Mouse (Mus musculus): ENCODE results near the gene Pcbp2. TPM values are rescaled to one million over a fixed set of nuclear protein-coding genes. Genes with fewer than 3 reads are reported as not detected.

Gene Pcbp2
- 298 and 302 TPM in 2 replicates for polyA plus RNA-seq (2014; fragmentation: Nextera tagmentation; extraction: Ambion mirVana)

DNA sequence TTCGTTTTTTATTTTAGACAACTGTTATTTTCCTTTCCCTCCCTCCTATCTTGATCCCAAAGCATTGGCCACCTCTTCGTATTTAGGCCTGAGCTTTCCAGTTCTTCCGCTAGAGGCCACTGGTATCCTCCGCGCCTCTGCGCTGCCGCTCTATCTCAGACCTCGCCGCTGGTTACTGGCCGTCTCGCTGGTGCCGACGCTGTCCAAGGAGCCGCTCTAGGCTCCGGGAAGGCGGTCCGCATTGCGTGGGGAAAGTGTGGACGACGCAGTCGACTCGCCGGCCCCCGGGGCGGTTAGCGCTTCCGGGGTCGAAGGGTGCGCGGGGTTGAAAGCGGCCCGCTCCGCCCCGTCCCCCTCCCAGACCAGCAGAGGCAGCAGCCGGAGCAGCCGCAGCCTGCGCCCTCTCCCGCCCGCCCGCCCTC, at the start of gene Pcbp2:
Gene Pcbp2, plus strand, starts transcription at position 357 of the 422 bp plus-strand sequence.
- Histone ChIP-seq H3K4me1 (ENCODE audit: control insufficient read depth, insufficient read depth, low read length) (peaks cover 8% of the 10 kb centered on the region; the same call in 1 of the 2 replicates), H3K27ac (ENCODE audit: low read length) (peak within 1 kb of the TSS; percentile 98), H3K9me3 (ENCODE audit: control insufficient read depth, low read depth, low read length) (no peaks in the 10 kb centered on the region), H3K9ac (replicated peaks; ENCODE audit: low read depth, low read length) (peak within 1 kb of the TSS; percentile 81), H3K27me3 (ENCODE audit: control insufficient read depth, insufficient read depth, low read length) (no peaks in the 10 kb centered on the region), H3K36me3 (ENCODE audit: control insufficient read depth, insufficient read depth, low read length) (peaks cover 18% of the 10 kb centered on the region), H3K4me3 (ENCODE audit: low read depth, low read length) (peak within 1 kb of the TSS; percentile 70), H3K4me2 (replicated peaks; ENCODE audit: low read depth, low read length) (peak within 1 kb of the TSS; percentile 77)
- WGBS, result under 1% methylated on average over 36 of the region's 40 CpGs
- ATAC-seq (ENCODE audit: insufficient number of reproducible peaks, insufficient read depth, low FRiP score, low read depth), result peak; percentile 100

- whole genome bisulfite sequencing, result 48% methylated on average over 1 of the region's 1 CpGs
- no peak overlapping the region for H3K4me3 ChIP-seq (ENCODE audit: low read depth, low read length)
- H3K27me3 ChIP-seq (ENCODE audit: control insufficient read depth, insufficient read depth, low read length), result no peaks in the 10 kb centered on the region
- no peaks in the 10 kb centered on the region for H3K4me1 ChIP-seq (ENCODE audit: control insufficient read depth, insufficient read depth, low read length)
- no peak for ATAC-seq (ENCODE audit: insufficient number of reproducible peaks, insufficient read depth, low FRiP score, low read depth)
- H3K9me3 ChIP-seq (ENCODE audit: control insufficient read depth, low read depth, low read length), result no peaks in the 10 kb centered on the region
- no peak overlapping the region for H3K4me2 ChIP-seq (replicated peaks; ENCODE audit: low read depth, low read length)
- peaks cover 10% of the 10 kb centered on the region for H3K36me3 ChIP-seq (ENCODE audit: control insufficient read depth, insufficient read depth, low read length)
- no peak overlapping the region for H3K9ac ChIP-seq (replicated peaks; ENCODE audit: low read depth, low read length)
- H3K27ac ChIP-seq (ENCODE audit: low read length), result no peak overlapping the region
Measured at GRCm38 (mm10) chr15:102420986-102421385, 49.4 kb upstream of the Pcbp2 start.

- WGBS, result 49% methylated on average over 3 of the region's 3 CpGs
- H3K27ac ChIP-seq (ENCODE audit: low read length), result no peak overlapping the region
- H3K9me3 ChIP-seq (ENCODE audit: control insufficient read depth, low read depth, low read length), result no peaks in the 10 kb centered on the region
- H3K4me2 ChIP-seq (replicated peaks; ENCODE audit: low read depth, low read length), result no peak overlapping the region
- H3K4me3 ChIP-seq (ENCODE audit: low read depth, low read length), result no peak overlapping the region
- no peaks in the 10 kb centered on the region for H3K4me1 ChIP-seq (ENCODE audit: control insufficient read depth, insufficient read depth, low read length)
- no peaks in the 10 kb centered on the region for H3K27me3 ChIP-seq (ENCODE audit: control insufficient read depth, insufficient read depth, low read length)
- no peak overlapping the region for H3K9ac ChIP-seq (replicated peaks; ENCODE audit: low read depth, low read length)
- peaks cover 14% of the 10 kb centered on the region for H3K36me3 ChIP-seq (ENCODE audit: control insufficient read depth, insufficient read depth, low read length)
- ATAC-seq (ENCODE audit: insufficient number of reproducible peaks, insufficient read depth, low FRiP score, low read depth), result no peak
Measured at GRCm38 (mm10) chr15:102421437-102421836, 48.9 kb upstream of the Pcbp2 start.

GRCm38 (mm10) chr15:102423602-102424240, 46.6 kb upstream of the Pcbp2 start:
- no peak for ATAC-seq (ENCODE audit: insufficient number of reproducible peaks, insufficient read depth, low FRiP score, low read depth)

GRCm38 (mm10) chr15:102424657-102425056, 45.7 kb upstream of the Pcbp2 start:
- no peaks in the 10 kb centered on the region for H3K9me3 ChIP-seq (ENCODE audit: control insufficient read depth, low read depth, low read length)
- H3K9ac ChIP-seq (replicated peaks; ENCODE audit: low read depth, low read length), result no peak overlapping the region
- no peak for ATAC-seq (ENCODE audit: insufficient number of reproducible peaks, insufficient read depth, low FRiP score, low read depth)
- H3K36me3 ChIP-seq (ENCODE audit: control insufficient read depth, insufficient read depth, low read length), result peaks cover 35% of the 10 kb centered on the region
- H3K4me1 ChIP-seq (ENCODE audit: control insufficient read depth, insufficient read depth, low read length), result no peaks in the 10 kb centered on the region
- WGBS, result 83% methylated on average over 2 of the region's 2 CpGs
- no peak overlapping the region for H3K4me3 ChIP-seq (ENCODE audit: low read depth, low read length)
- H3K4me2 ChIP-seq (replicated peaks; ENCODE audit: low read depth, low read length), result no peak overlapping the region
- no peaks in the 10 kb centered on the region for H3K27me3 ChIP-seq (ENCODE audit: control insufficient read depth, insufficient read depth, low read length)
- H3K27ac ChIP-seq (ENCODE audit: low read length), result no peak overlapping the region

More at GRCm38 (mm10) chr15:102423602-102424240, 46.6 kb upstream of the Pcbp2 start:
- Histone ChIP-seq H3K4me2 (replicated peaks; ENCODE audit: low read depth, low read length) (no peak overlapping the region), H3K27me3 (ENCODE audit: control insufficient read depth, insufficient read depth, low read length) (no peaks in the 10 kb centered on the region), H3K36me3 (ENCODE audit: control insufficient read depth, insufficient read depth, low read length) (peaks cover 29% of the 10 kb centered on the region), H3K4me3 (ENCODE audit: low read depth, low read length) (no peak overlapping the region), H3K27ac (ENCODE audit: low read length) (no peak overlapping the region), H3K9ac (replicated peaks; ENCODE audit: low read depth, low read length) (no peak overlapping the region), H3K9me3 (ENCODE audit: control insufficient read depth, low read depth, low read length) (no peaks in the 10 kb centered on the region), H3K4me1 (ENCODE audit: control insufficient read depth, insufficient read depth, low read length) (no peaks in the 10 kb centered on the region)
- WGBS, result 87% methylated on average over 2 of the region's 2 CpGs

DNA sequence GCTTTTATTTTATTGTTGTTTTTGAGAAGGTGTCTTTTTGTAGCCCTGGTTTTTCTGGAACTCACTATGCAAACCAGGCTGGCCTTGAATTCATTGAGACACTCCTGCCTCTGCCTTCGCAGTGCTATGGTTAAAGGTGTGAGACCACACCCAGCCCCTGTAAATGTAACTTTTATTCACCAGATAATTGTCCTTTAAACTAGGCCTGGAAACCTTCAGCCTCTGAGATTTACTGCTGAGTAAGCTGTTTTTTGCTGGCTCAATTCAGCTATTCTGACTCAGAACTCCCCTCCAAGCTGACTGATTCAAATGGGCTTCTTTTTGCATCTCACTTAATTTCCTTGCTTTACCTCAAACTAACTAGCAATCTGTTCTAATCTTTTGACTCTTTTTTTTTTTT, 43.4 kb upstream of the Pcbp2 start:
- no peaks in the 10 kb centered on the region for H3K27me3 ChIP-seq (ENCODE audit: control insufficient read depth, insufficient read depth, low read length)
- no peak overlapping the region for H3K9ac ChIP-seq (replicated peaks; ENCODE audit: low read depth, low read length)
- no peak for ATAC-seq (ENCODE audit: insufficient number of reproducible peaks, insufficient read depth, low FRiP score, low read depth)
- H3K4me1 ChIP-seq (ENCODE audit: control insufficient read depth, insufficient read depth, low read length), result no peaks in the 10 kb centered on the region
- H3K4me2 ChIP-seq (replicated peaks; ENCODE audit: low read depth, low read length), result no peak overlapping the region
- H3K36me3 ChIP-seq (ENCODE audit: control insufficient read depth, insufficient read depth, low read length), result peaks cover 52% of the 10 kb centered on the region
- 97% methylated on average over 1 of the region's 1 CpGs for WGBS
- H3K9me3 ChIP-seq (ENCODE audit: control insufficient read depth, low read depth, low read length), result no peaks in the 10 kb centered on the region
- no peak overlapping the region for H3K27ac ChIP-seq (ENCODE audit: low read length)
- H3K4me3 ChIP-seq (ENCODE audit: low read depth, low read length), result no peak overlapping the region

GRCm38 (mm10) chr15:102432046-102432445, 38.3 kb upstream of the Pcbp2 start:
- no peak for ATAC-seq (ENCODE audit: insufficient number of reproducible peaks, insufficient read depth, low FRiP score, low read depth)
- Histone ChIP-seq H3K4me2 (replicated peaks; ENCODE audit: low read depth, low read length) (no peak overlapping the region), H3K27me3 (ENCODE audit: control insufficient read depth, insufficient read depth, low read length) (no peaks in the 10 kb centered on the region), H3K27ac (ENCODE audit: low read length) (no peak overlapping the region), H3K9me3 (ENCODE audit: control insufficient read depth, low read depth, low read length) (no peaks in the 10 kb centered on the region), H3K9ac (replicated peaks; ENCODE audit: low read depth, low read length) (no peak overlapping the region; the same call in 1 of the 2 replicates), H3K4me1 (ENCODE audit: control insufficient read depth, insufficient read depth, low read length) (no peaks in the 10 kb centered on the region), H3K4me3 (ENCODE audit: low read depth, low read length) (no peak overlapping the region), H3K36me3 (ENCODE audit: control insufficient read depth, insufficient read depth, low read length) (peaks cover 55% of the 10 kb centered on the region)
- 92% methylated on average over 1 of the region's 1 CpGs for WGBS

- Histone ChIP-seq H3K9me3 (ENCODE audit: control insufficient read depth, low read depth, low read length) (no peaks in the 10 kb centered on the region), H3K9ac (replicated peaks; ENCODE audit: low read depth, low read length) (no peak overlapping the region), H3K27me3 (ENCODE audit: control insufficient read depth, insufficient read depth, low read length) (no peaks in the 10 kb centered on the region), H3K4me1 (ENCODE audit: control insufficient read depth, insufficient read depth, low read length) (no peaks in the 10 kb centered on the region), H3K27ac (ENCODE audit: low read length) (no peak overlapping the region), H3K4me3 (ENCODE audit: low read depth, low read length) (no peak overlapping the region), H3K4me2 (replicated peaks; ENCODE audit: low read depth, low read length) (no peak overlapping the region), H3K36me3 (ENCODE audit: control insufficient read depth, insufficient read depth, low read length) (peaks cover 46% of the 10 kb centered on the region)
- no peak for ATAC-seq (ENCODE audit: insufficient number of reproducible peaks, insufficient read depth, low FRiP score, low read depth)
- 91% methylated on average over 4 of the region's 4 CpGs for WGBS
Measured at GRCm38 (mm10) chr15:102433173-102433572, 37.2 kb upstream of the Pcbp2 start.

- 50% methylated on average over 2 of the region's 2 CpGs for WGBS
- H3K27ac ChIP-seq (ENCODE audit: low read length), result no peak overlapping the region
- H3K9ac ChIP-seq (replicated peaks; ENCODE audit: low read depth, low read length), result no peak overlapping the region
- no peaks in the 10 kb centered on the region for H3K4me1 ChIP-seq (ENCODE audit: control insufficient read depth, insufficient read depth, low read length)
- no peak overlapping the region for H3K4me3 ChIP-seq (ENCODE audit: low read depth, low read length)
- ATAC-seq (ENCODE audit: insufficient number of reproducible peaks, insufficient read depth, low FRiP score, low read depth), result no peak; the same call in 1 of the 2 replicates
- no peak overlapping the region for H3K4me2 ChIP-seq (replicated peaks; ENCODE audit: low read depth, low read length)
- H3K36me3 ChIP-seq (ENCODE audit: control insufficient read depth, insufficient read depth, low read length), result no peaks in the 10 kb centered on the region
- H3K9me3 ChIP-seq (ENCODE audit: control insufficient read depth, low read depth, low read length), result no peaks in the 10 kb centered on the region
- H3K27me3 ChIP-seq (ENCODE audit: control insufficient read depth, insufficient read depth, low read length), result no peaks in the 10 kb centered on the region
Measured at GRCm38 (mm10) chr15:102442490-102442889, 27.8 kb upstream of the Pcbp2 start.
